Mouse (Mus musculus) bone marrow, adult 2 months (tissue): ENCODE results near the gene Lrrc15.

Source experiments
- CTCF ChIP-seq: fragments of 200-500 bp; IDR thresholded peaks from 2 replicates; pipeline ENCODE4 v1.5.1; 2011; ENCODE audit warnings: low read length, control low read depth; ENCODE audit not compliant: control insufficient read depth, insufficient read depth
- POLR2A ChIP-seq: fragments of 200-500 bp; IDR thresholded peaks from 2 replicates; pipeline ENCODE4 v1.6.1; 2011; ENCODE audit warnings: low read depth, mild to moderate bottlenecking, control low read depth, low read length, borderline replicate concordance; ENCODE audit not compliant: control insufficient read depth

DNA sequence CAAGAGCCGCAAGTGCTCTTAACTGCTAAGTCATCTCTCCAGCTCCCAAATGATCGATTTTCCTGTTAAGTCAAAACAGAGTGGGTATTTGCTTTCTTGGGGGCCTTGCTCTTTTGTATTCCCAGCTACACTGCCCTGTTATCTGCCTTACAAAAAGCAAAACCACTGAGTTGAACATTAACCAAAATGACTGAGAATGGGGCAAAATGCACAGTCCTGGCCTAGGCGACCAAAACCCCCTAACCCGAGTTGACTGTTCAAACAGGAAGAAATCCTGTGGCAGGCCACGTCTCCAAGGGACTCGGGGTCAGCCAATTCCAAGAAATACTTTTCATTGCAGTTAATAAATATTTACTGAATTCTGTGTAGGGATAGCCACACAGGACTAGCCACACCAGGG lies 44.3 kb downstream of the Lrrc15 start:
- TF ChIP-seq CTCF (no peak), POLR2A (no peak)
